Mouse (Mus musculus) hindlimb bud, embryonic 11.5 days (tissue): ENCODE results near the gene Capn1.
"Not testable (repeated sequence)": the region's sequence is repeated elsewhere in the genome, so short reads cannot be mapped to it uniquely, and the experiment has no call there.

Experiments used
- DNase-seq: peaks from one replicate; pipeline ENCODE4 v3.0.0-alpha.2; 2012; ENCODE audit warnings: low read depth, low spot score; ENCODE audit errors: extremely low spot score

The Capn1 gene

DNA sequence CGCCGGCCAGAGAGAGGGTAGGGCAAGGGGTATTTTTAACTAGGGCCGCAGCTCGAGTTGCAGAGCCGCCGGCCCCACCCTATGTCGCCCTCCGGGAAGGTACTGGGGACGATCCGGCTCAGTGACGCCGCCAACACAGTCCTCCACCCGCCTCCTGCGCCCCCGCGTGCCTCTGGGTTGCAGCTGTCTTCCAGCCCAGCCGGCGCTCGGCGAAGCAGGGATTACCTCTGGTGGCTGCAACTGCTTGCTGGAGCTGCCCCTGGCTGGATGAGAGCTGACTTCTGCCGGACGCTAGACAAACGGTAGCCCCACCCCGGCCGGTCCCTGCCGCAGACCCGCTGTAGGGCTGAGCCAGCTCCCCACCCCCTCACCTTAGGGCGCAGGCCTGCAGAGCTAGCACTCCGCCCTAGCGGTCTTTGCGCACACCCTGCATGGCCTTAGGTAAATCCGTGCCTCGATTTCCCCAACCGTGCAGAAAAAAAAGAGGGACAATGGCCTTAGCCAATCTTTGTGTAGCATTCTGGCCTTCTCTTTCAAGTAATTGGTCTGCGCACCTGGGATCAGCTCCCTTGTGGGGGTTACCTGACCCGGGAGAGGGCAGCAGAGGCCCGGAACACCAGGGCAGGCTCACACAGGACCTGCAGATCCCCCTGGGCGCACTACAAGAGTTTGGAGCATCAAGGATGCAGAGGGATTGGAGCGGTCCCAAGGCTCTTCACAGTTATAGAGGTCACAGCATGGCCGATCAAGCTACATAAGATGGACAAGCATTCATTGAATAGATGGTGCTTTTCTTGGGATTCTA, at the start of gene Capn1:
TSS of gene Capn1 (minus strand) at position 387 of the 805 bp plus-strand sequence.
- no peak for DNase-seq

GRCm38 (mm10) chr19:6063081-6063480, 47.4 kb upstream of the Capn1 start:
- DNase-seq = no peak

- no peak for DNase-seq
Measured at GRCm38 (mm10) chr19:6062418-6062817, 46.7 kb upstream of the Capn1 start.

GRCm38 (mm10) chr19:6061641-6062302, 46.1 kb upstream of the Capn1 start:
- DNase-seq = no peak

DNA sequence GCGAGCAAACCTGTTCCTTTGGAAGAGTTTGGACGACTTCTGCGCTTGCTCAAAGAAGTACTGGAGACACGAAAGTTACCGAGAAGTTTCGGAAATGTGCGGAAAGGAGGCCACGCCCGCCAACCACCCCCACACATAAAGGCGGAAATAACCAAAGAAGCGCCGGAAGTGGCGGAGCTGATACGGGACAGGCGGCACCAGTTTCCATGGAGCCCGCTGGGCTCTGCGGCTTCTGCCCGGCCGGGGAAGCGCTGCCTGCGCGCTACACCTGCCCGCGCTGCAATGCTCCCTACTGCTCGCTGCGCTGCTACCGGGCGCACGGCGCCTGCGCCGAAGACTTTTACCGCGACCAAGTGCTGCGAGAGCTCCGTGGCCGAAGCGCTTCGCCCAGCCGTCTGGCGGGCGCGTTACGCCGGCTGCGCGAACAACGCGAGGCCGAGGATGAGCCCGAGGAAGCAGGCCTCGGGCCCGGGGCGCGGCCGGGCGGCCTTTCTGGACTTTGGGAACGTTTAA, 45.4 kb upstream of the Capn1 start, which contains the start of gene Znhit2:
TSS of gene Znhit2 (plus strand) at position 172 of the 513 bp plus-strand sequence.
- DNase-seq = peak; percentile 83

DNA sequence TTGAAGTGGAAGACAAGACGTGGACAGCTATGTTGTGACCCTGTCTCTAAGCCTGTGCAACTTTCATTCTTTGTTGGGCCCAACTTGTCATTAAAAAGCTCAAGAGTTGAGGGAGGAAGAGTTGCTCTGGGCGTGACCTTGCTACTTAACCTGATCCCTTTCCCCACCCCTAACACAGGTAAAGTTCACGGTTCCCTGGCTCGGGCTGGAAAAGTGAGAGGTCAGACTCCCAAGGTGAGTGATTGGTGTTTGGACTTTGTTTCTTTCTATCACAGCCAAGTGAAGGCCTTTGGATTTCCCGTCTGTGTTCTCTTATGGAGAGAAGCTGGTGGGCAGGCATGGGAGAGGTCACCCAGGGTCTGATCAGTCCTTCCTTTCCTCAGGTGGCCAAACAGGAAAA, 43.3 kb upstream of the Capn1 start:
- no peak for DNase-seq

DNA sequence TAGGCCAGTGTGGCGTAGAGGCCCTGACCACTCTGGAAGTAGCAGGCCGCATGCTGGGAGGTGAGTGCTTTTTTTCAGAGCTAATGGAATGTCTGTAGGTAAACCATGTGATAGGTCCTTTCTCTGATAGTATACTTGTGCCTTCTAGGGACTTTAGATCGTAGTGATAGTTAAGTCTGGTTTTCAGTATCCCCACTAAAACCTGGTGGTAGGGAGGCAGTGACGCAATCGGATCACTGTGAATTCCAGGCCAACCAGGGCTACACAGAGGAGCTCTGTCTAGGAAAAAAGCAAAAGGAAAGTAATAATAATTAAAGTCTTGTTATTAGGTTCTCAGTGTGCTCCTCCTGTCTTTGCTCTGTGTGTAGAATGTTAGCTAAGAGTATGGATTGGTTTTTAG, 42.8 kb upstream of the Capn1 start:
- DNase-seq = no peak

DNA sequence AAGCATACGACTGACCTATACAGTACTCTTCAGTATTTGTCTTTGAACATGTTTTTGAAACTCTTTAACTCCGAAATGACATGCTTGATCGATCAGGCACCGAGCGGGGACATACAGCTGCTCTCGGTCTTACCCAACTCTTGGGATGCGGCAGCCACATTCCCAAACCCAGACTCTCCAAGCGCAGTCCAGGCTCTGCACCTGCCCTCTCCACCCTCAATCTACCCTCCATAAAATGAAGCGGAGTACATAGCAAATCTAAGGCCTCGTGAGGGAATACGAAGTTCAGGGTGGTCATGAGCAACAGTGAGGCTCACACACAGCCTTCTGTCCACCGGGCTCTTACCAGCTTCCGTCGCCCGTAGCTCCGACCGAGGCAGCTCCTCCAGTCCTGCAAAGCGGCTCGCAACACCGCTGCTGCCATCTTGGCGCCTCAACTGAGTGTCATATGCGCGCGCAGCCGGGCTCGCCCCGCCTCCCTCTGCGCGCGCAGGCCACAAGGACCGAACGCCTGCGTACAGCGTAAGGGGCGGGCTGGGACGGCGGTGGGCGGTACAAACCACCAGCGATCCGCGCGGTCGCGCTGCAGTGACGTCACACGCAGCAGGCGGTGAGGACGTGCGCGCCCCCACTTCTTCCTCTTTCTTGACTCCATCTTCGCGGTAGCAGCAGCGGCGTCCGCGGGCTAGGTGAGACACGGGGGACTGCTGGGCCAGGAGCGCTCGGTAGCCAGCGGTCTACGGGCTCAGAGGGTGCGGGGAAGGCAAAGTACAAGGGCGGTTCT, 41.8 kb upstream of the Capn1 start, which contains the start of the genes Mrpl49 and Fau:
TSS of gene Mrpl49 (minus strand) at position 473 of the 784 bp plus-strand sequence.
TSS of gene Fau (plus strand) at position 532 of the 784 bp plus-strand sequence.
- peak; percentile 91 for DNase-seq

- no peak for DNase-seq
Measured at GRCm38 (mm10) chr19:6056696-6057095, 41.0 kb upstream of the Capn1 start.

GRCm38 (mm10) chr19:6054296-6054695, 38.6 kb upstream of the Capn1 start:
- DNase-seq = no peak

- no peak for DNase-seq
Measured at GRCm38 (mm10) chr19:6052516-6052915, 36.8 kb upstream of the Capn1 start.

DNA sequence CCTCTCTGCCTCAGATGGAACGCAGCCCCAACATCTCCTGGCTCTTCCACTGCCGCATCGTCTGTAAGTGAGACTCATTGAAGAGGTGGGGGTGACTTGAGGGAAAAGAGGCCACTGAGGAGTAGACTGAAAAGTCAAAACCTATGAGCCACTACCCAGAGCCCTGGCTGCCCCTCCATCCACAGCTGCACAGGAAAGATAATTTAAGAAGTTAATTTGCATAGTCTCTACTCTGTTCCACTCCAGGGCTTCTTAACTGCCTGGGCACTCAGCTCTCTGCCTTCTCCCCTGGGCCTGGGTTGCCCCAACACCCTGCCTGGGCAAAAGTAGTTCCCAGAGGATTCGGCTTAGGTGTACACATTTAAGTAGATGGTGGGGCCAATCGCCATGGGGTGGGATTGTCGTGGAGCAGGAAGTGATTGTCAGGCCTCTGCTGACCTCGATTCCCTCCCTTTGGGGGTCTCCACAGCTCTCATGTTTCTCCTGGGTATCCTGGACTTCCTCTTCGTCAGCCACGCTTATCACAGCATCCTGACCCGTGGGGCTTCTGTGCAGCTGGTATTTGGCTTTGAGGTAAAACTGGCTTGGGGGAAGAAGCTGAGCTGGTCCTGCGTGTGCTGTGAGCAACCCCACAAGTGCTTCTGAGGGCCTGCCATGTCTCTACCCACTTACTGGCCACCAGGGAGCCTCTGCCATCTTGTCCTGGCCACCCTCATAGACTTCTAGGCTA, 33.1 kb upstream of the Capn1 start:
- no peak for DNase-seq

DNA sequence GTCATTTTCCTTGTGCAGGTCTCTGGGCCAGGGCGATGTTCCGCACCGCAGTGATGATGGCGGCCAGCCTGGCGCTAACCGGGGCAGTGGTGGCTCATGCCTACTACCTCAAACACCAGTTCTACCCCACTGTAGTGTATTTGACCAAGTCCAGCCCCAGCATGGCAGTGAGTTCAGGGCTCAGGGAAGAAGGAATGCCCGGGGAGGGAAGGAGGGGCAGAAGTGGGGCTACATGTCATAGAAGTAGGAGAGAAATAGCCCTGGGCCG, 32.1 kb upstream of the Capn1 start:
- DNase-seq = no peak

- DNase-seq = no peak
Measured at GRCm38 (mm10) chr19:6047154-6047898, 31.6 kb upstream of the Capn1 start.

- peak; percentile 98 for DNase-seq
Measured at GRCm38 (mm10) chr19:6046294-6047153, 30.8 kb upstream of the Capn1 start, which contains the start of gene Syvn1. Gene Syvn1 (plus strand): TSS chr19:6046576.

DNA sequence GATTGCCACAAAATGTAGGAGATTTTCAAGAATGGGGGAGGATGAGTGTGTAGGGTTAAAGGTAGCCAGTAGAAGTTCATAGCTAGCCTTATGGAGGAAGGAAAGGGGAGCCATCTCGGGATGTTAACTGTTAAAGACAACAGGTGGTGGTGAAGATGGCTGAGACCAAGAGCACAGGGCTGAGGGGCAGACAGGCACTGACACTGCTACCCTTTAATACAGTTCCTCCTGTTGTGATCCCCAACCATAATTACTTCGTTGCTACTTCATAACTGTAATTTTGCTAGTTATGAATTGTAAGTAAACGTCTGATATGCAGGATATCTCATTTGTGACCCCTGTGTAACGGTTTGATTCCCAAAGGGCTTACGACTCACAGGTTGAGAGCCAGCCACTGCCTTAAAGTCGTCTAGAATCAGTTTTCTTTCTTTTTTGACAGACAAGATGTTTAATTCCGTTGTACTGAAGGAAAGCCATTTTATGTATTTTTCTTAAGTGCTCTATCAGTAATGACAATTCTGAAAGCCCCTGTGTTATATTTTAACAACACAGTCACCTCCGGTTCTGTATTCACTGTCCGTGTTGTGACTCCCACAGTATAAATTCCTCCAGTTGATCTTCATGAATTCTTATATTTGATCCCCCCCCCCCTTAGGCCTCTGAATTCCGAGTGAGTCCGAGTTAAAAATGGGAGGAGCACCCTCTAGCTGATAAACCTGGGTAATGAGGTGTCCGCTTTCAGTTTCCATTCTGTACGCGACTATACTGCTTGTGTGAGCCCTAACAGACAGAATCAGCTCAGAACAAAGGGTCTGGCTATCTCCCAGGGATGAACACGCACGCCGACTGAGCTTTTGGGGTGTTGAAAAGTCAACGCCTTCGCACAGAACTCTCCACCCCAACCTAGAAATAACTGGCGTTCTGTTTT, 29.9 kb upstream of the Capn1 start:
- DNase-seq = no peak

DNA sequence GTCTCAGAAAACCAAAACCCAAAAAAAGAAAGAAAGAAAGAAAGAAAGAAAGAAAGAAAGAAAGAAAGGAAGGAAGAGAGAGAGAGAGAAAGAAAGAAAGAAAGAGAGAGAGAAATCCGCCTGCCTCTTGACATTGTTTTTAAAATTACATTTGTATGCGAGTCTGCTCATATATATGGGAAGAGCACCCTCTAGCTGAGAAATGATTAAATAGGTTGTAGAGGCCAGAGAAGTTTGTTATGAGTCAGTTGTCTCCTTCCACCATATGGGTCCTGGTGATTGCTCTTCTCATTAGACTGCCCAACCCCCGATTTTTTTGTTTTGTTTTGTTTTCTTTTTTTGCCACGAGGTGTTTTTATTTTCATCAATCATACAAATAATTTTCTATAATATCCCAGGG, 28.4 kb upstream of the Capn1 start:
- not testable (repeated sequence) for DNase-seq

GRCm38 (mm10) chr19:6042293-6042692, 26.6 kb upstream of the Capn1 start:
- DNase-seq = no peak
